Mouse (Mus musculus) testis, postnatal 14 days (tissue): ENCODE data around the gene Ank3.

Experiments
- DNase-seq: peaks from one replicate; pipeline ENCODE4 v3.0.0; 2021; ENCODE audit warnings: low spot score

Ank3 gene

DNA sequence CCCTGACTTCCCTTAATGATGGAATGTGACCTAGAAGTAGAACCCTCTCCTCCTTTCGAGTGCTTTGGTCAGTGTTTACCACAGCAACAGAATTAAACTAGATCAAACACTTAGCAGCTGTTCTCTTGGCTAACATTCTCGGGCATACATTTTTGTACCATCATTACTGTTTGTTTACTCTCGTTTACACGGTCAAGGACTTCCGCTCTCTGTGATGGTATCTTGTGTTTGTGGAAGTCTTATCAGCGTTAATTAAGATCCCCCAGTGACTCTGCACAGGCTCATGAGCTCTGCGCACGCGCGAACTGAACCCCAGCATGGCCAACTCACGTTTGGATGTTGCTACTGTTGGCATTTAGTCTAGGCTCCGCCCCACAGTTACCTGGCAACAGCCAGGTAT is 16.3 kb downstream of the Ank3 start:
- DNase-seq, result no peak

DNA sequence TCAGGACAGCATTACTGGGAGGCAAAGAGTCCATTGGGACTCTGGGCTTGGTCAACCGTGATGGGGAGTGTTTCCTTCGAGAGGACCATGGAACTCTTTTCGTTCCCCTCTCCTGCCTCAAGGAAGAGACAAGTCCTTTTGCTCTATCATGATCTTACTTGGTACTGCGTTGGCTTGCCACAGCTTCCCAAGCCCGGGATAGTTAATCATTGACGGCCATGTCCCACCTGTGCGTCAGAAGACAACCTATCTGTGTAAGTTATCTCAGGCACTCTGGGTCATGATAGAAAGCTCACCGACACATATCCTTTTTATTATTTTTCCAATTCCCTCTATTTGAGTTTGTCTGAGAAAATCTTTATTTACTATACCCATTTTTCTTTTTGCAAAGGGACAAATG is 20.1 kb downstream of the Ank3 start:
- no peak for DNase-seq

DNA sequence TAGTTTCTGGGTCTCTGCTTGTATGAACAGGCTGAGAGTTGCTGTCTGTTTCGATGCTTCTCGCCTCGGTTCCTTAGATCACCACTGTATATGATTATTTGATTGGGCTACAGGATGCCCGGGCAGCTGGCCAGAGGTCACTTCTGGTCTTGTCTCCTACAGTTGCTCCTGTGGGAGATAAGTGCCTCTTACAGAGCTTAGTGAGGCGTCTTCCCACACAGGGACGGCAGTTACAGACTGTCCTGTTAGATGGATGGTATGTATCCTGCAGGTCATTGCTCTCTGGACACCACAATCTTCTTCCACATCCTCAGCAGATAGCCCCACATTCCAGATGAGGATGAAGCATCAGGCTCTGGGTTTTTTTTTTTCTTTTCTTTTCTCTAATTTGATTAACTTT is 21.7 kb downstream of the Ank3 start:
- DNase-seq, result no peak

- DNase-seq, result no peak
These were observed 25.5 kb downstream of the Ank3 start for GRCm38 (mm10) chr10:69424051-69424450.

DNA sequence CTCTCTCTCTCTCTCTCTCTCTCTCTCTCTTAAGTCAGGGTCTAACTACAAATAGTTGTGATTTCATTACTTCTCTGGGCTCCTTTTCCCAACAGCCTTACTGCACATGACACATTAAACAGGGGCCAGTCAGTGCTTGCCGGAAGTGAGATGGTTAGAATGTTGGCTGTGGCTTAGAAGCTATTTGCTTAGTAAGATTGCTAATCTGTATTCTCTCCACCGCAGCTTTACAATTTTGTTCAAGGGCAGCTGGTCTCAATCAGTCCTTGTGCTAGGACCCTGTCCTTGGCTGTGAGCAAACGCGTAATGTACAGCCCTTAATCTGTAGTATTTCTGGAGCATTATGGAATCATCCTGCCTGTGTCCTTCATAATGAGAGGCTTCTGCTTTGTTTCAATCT is 31.6 kb downstream of the Ank3 start:
- DNase-seq, result no peak

GRCm38 (mm10) chr10:69431101-69431500 is 32.5 kb downstream of the Ank3 start:
- DNase-seq, result no peak

DNA sequence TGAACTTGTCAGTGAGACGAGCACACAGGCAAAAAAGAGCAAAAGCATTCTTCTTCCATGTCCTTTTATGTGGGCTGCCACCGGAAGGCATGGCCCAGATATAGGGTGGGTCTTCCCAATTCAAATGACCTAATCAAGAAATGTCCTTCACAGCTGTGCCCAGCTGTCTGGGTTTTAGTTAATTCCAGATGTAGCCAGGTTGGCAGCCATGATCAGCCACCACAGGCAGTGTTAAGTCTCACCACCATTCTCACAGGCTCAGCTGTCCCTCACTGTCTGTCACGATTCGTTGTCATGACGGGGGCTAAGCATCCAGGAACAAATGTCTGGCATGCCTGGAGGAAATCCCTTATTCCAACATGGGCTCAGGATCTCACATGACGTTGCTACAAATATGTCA is 36.6 kb downstream of the Ank3 start:
- DNase-seq, result no peak

DNA sequence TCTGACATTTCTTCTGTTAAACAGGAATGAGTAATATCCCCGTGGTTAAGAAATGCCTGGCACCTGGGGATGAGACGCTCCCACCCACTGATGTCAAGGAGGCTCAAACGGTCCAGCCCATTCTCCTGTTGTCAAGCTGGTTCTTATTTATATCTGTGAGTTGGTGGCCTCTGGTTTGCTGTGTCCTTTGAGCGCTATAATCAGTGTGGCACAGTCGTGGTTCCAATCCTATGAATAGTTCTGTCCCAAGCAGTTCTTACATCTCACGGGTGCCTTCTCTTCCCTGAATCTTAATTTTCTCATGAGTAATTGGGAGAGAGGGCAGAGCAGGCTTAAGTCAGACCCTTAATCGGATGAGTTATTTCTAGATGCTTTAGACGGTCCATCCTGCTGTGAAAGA is 40.9 kb downstream of the Ank3 start:
- no peak for DNase-seq

DNA sequence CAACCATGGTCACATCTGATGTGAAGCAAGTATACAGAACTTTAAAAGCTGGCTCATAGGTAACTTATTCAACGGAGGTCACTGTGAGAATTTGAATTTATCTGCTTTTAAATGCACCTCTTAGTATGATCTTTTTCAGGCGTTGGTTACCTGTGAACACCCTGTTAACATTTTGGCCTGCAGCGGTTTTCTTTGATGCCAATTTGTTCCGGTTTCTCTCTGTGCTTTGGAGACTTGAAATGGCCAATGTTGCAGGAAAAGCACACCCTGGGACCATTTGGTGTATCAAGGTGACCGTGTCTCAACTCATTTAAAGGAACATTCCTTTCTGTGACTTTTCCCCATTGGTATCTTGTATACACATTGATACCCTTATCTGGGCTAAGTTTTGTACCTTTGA is 46.0 kb downstream of the Ank3 start:
- DNase-seq, result no peak

GRCm38 (mm10) chr10:69445951-69446350 is 47.4 kb downstream of the Ank3 start:
- no peak for DNase-seq

GRCm38 (mm10) chr10:69446566-69446965 is 48.0 kb downstream of the Ank3 start:
- no peak for DNase-seq

DNA sequence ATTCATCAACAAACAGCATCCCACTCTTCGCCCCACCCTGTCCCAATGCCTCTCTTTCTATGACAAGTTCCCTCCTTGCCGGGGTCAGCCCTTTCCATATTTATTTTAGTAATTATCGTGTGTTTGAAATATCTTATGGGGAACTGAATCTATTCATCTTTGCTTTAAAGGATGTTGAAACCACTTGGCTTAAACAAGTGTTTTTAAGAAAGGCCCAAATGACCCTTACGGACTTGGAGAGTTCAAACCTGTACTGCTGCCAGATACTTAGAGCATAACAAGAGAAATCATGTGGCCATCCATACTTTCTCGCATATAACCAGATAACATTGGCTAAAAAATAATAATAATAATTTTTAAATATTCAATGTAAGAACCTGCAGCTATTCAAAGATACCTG is 48.7 kb downstream of the Ank3 start:
- no peak for DNase-seq

- DNase-seq, result no peak
These were observed 49.6 kb downstream of the Ank3 start for GRCm38 (mm10) chr10:69448174-69448573.

GRCm38 (mm10) chr10:69451006-69451405 is 52.4 kb downstream of the Ank3 start:
- no peak for DNase-seq

- DNase-seq, result peak; percentile 22
These were observed 53.8 kb downstream of the Ank3 start for GRCm38 (mm10) chr10:69452180-69452977.

GRCm38 (mm10) chr10:69453531-69453930 is 55.0 kb downstream of the Ank3 start:
- peak; percentile 15 for DNase-seq

- no peak for DNase-seq
These were observed 55.9 kb downstream of the Ank3 start for GRCm38 (mm10) chr10:69454480-69454879.

- DNase-seq, result no peak
These were observed 66.3 kb downstream of the Ank3 start for GRCm38 (mm10) chr10:69464826-69465225.

DNA sequence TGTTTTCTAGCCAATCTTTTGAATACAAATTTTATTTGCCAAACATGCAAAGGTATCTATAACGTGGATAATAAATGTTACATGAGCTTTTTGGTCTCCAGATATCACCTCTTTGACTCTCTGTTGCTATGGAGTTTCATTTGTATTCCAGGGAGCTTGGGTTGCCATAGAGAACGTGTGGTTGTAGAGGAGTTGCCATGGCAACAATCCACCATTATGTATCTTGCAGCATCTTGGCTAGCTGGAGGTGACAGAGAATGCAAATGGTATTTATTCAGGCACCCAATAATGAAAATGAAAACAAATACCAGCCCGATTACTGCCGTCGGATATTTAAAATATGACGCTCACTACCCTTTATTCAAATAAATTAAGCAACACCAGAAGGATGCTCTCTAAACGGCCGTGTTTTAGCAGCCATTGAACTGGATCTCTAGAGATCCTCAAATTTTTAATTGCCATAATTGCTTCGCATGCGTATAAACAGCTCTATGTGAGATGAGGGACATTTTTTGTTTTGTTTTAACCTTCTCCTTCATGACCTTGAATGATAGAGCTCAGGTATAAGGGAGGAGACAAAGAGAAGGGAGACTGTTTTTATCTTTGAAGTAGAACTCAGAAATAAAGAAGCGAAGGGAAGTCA is 67.1 kb downstream of the Ank3 start:
- no peak for DNase-seq

DNA sequence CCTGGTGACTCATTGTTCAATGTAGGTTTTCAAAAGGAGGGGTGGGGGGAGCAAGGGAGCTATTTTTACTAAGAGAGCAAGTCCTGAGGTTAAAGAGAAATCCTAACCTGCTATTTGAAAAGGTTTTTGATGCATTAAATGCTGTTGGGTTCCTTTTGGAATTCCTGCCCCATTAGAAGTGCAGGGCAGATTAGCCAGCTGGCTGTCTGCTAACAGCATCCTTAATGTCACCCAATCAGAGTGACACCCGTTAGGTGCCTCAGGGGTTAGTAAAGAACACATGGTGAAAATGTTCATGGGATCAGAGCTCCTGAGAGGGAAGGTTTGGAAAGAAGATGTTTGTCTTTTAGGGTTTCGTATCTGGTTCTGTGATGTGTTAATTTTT is 67.6 kb downstream of the Ank3 start:
- DNase-seq, result no peak

GRCm38 (mm10) chr10:69466586-69466985 is 68.0 kb downstream of the Ank3 start:
- no peak for DNase-seq

DNA sequence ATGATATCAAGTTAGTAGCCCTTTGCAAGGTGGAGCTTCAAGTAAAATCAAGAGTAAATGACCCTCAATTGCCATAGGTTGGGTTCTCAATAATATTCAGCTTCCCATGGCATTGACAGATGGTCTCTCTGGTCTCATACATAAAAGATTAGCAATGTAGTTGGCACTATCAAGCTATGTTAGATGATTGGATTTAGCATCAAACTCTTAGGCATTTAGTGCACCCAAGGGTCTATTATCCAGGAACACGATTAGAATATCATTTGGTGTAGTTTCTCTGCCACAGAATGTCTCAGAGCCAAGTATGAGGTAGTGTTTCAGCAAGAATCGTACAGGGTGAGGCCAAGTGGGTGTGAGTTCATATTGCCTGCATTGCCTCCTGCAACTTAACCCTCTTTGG is 68.6 kb downstream of the Ank3 start:
- DNase-seq, result no peak

DNA sequence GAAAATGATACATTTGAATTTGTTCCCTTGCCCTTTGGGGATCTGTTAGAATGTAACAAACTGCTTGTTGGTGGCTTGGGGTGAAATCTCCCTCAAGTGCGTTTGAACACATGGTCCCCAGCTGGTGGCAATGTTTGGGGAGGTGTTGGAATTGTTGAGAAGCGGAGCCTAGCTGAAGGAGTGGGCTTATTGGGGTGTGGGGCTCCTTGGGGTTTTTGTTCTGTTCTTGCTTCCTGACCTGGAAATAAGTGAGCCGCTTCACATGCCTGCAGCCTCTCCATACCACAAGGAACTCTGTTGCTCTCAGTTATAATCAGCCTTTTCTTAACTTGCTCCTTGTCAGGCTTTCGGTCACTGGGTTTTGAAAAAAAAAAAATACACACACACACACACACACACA is 73.3 kb downstream of the Ank3 start:
- no peak for DNase-seq

GRCm38 (mm10) chr10:69476871-69477270 is 78.3 kb downstream of the Ank3 start:
- no peak for DNase-seq
